ENCODE assay signal across 20 mouse cellular contexts in genomic region chr16:31287712-31288111, GRCm38 (mm10). TPM values are rescaled to one million over a fixed set of nuclear protein-coding genes. Genes with fewer than 3 reads are reported as not detected.
DNase-seq lines count a peak whose midpoint lies in the region.
"Had no signal": no experiment of that assay in that cellular context is flagged by ENCODE, and none has a peak within 500 bp of the region (broad histone marks: within the 10 kb centered on the region; RNA-seq: fewer than 3 reads in every experiment).

No protein-coding gene starts in this region.

- intact Hi-C loops in left cerebral cortex, postnatal 10 days (cut with DNase I): no loop called here

- peak; percentile 64 to 65 for DNase-seq in frontal cortex, adult 2 months (ENCODE audit: extremely low spot score in 1 of 2, low spot score in 1 of 2)
- DNase-seq in frontal cortex, postnatal 10 days (ENCODE audit: low spot score in 2 of 2): no peak
- peak; percentile 27 to 42 for DNase-seq in left cerebral cortex, adult 18-20 months (ENCODE audit: low spot score in 2 of 2)
- no peak for DNase-seq in left cerebral cortex, postnatal 10 days (ENCODE audit: extremely low spot score in 1 of 2, low spot score in 2 of 2)
- peak; percentile 13 for DNase-seq in testis, postnatal 10 days (ENCODE audit: low spot score)
- DNase-seq in testis, postnatal 14 days (ENCODE audit: low spot score): no peak
- DNase-seq in embryo, embryonic 11 days: no peak
- DNase-seq: adrenal gland, postnatal 10 days; cerebellum, adult 18-20 months; cerebellum, postnatal 14 days; gastrocnemius, postnatal 25 days; kidney, adult 18-20 months; kidney, postnatal 25 days; liver; lung, adult 2 months; lung, postnatal 10 days; right cerebral cortex, postnatal 4 days had no signal

RNA-seq across cellular contexts. Expression of gene Ppp1r2, which starts 12.6 kb away (rescaled TPM):
- 72.0 and 89.3 TPM in 2 replicates for polyA plus RNA-seq in frontal cortex, adult 2 months (2012; rRNA removed)
- total RNA-seq in left cerebral cortex, adult 18-20 months (2021): 100 to 1,000 TPM; 107 to 113 TPM
- total RNA-seq in left cerebral cortex, postnatal 10 days (2021): 10 to 100 TPM; 65.8 to 71.9 TPM

RNA-seq across cellular contexts. Expression of gene Apod, which starts 26.9 kb away (rescaled TPM):
- 433 and 468 TPM in 2 replicates for polyA plus RNA-seq in frontal cortex, adult 2 months (2012; rRNA removed)
- 100 to 1,000 TPM; 197 to 221 TPM for total RNA-seq in left cerebral cortex, adult 18-20 months (2021)
- total RNA-seq in left cerebral cortex, postnatal 10 days (2021): 10 to 100 TPM; 31.0 to 31.2 TPM
- total RNA-seq: megakaryocyte-erythroid progenitor cell, adult 5-6 weeks; MEL had no signal
- polyA plus RNA-seq: Patski had no signal

Comparison
In these comparisons a context has a peak if more than half of its experiments do, and no peak if none do; other contexts are left out.
1. DNase-seq: peak in frontal cortex, adult 2 months (2 of 2), left cerebral cortex, adult 18-20 months (2 of 2) and testis, postnatal 10 days (single experiment); none in frontal cortex, postnatal 10 days (0 of 2), left cerebral cortex, postnatal 10 days (0 of 2), testis, postnatal 14 days (single experiment) and embryo, embryonic 11 days (single experiment).
2. RNA of gene Apod, which starts 26.9 kb away (total RNA-seq): 197 to 221 TPM in left cerebral cortex, adult 18-20 months; 31.0 to 31.2 TPM in left cerebral cortex, postnatal 10 days; every median in the first group is over 4 times any median in the second.